Mouse (Mus musculus): Measurements from ENCODE around the gene Smarca5. TPM values are rescaled to one million over a fixed set of nuclear protein-coding genes. Genes with fewer than 3 reads are reported as not detected.

Smarca5 gene
- total and polyA plus RNA-seq, 2 experiments from 2014 or later = 28.9 to 30.5 TPM

- H3K27me3 ChIP-seq (ENCODE audit: insufficient read depth, low read length) = no peaks in the 10 kb centered on the region
- 0 out of 2 replicates have a peak, but pooled peaks cover 3% of the 10 kb centered on the region for H3K36me3 ChIP-seq (ENCODE audit: insufficient read depth, low read length)
- H3K9me3 ChIP-seq (ENCODE audit: low read length) = no peaks in the 10 kb centered on the region
- no peak overlapping the region for H3K27ac ChIP-seq (ENCODE audit: low read depth, low read length)
- peak; percentile 81 for TF ChIP-seq CTCF (IDR thresholded peaks at IDR 0.05)
- DNase-seq (ENCODE audit: low spot score) (peak; percentile 71), ATAC-seq (ENCODE audit: low FRiP score) (no peak)
- no peak overlapping the region for H3K4me2 ChIP-seq (ENCODE audit: low read depth, low read length, poor library complexity, severe bottlenecking)
- H3K4me1 ChIP-seq (ENCODE audit: insufficient read depth, low read length) = no peaks in the 10 kb centered on the region
- no peak overlapping the region for H3K4me3 ChIP-seq (ENCODE audit: low read depth, low read length)
- no peak overlapping the region for H3K9ac ChIP-seq (replicated peaks; ENCODE audit: low read length, poor library complexity, severe bottlenecking)
- WGBS = 88% methylated on average over 4 of the region's 4 CpGs
These were observed 33.6 kb upstream of the Smarca5 start for GRCm38 (mm10) chr8:80772732-80773460.

GRCm38 (mm10) chr8:80768451-80768850, 29.2 kb upstream of the Smarca5 start:
- ATAC-seq (ENCODE audit: low FRiP score) (no peak), DNase-seq (ENCODE audit: low spot score) (no peak)
- Histone ChIP-seq H3K9me3 (ENCODE audit: low read length) (no peaks in the 10 kb centered on the region), H3K27me3 (ENCODE audit: insufficient read depth, low read length) (no peaks in the 10 kb centered on the region), H3K4me3 (ENCODE audit: low read depth, low read length) (no peak overlapping the region), H3K4me1 (ENCODE audit: insufficient read depth, low read length) (no peaks in the 10 kb centered on the region), H3K9ac (replicated peaks; ENCODE audit: low read length, poor library complexity, severe bottlenecking) (no peak overlapping the region), H3K27ac (ENCODE audit: low read depth, low read length) (no peak overlapping the region), H3K4me2 (ENCODE audit: low read depth, low read length, poor library complexity, severe bottlenecking) (no peak overlapping the region), H3K36me3 (ENCODE audit: insufficient read depth, low read length) (peaks cover 8% of the 10 kb centered on the region; the same call in 1 of the 2 replicates)
- no peak for TF ChIP-seq CTCF (IDR thresholded peaks at IDR 0.05)
- WGBS = 95% methylated on average over 6 of the region's 6 CpGs

GRCm38 (mm10) chr8:80753017-80753715, 13.9 kb upstream of the Smarca5 start:
- Histone ChIP-seq H3K9me3 (ENCODE audit: low read length) (no peaks in the 10 kb centered on the region), H3K27me3 (ENCODE audit: insufficient read depth, low read length) (no peaks in the 10 kb centered on the region), H3K9ac (replicated peaks; ENCODE audit: low read length, poor library complexity, severe bottlenecking) (no peak overlapping the region), H3K27ac (ENCODE audit: low read depth, low read length) (no peak overlapping the region), H3K36me3 (ENCODE audit: insufficient read depth, low read length) (no peaks in the 10 kb centered on the region), H3K4me3 (ENCODE audit: low read depth, low read length) (no peak overlapping the region), H3K4me2 (ENCODE audit: low read depth, low read length, poor library complexity, severe bottlenecking) (no peak overlapping the region), H3K4me1 (ENCODE audit: insufficient read depth, low read length) (no peaks in the 10 kb centered on the region)
- peak; percentile 82 for ATAC-seq (ENCODE audit: low FRiP score)
- DNase-seq (ENCODE audit: low spot score) = peak; percentile 93
- peak; percentile 95 for TF ChIP-seq CTCF (IDR thresholded peaks at IDR 0.05)
- 29% methylated on average over 9 of the region's 9 CpGs for WGBS

GRCm38 (mm10) chr8:80752429-80752828, 13.1 kb upstream of the Smarca5 start:
- DNase-seq (ENCODE audit: low spot score) (no peak), ATAC-seq (ENCODE audit: low FRiP score) (no peak)
- no peak for TF ChIP-seq CTCF (IDR thresholded peaks at IDR 0.05)
- Histone ChIP-seq H3K4me2 (ENCODE audit: low read depth, low read length, poor library complexity, severe bottlenecking) (no peak overlapping the region), H3K9me3 (ENCODE audit: low read length) (no peaks in the 10 kb centered on the region), H3K27ac (ENCODE audit: low read depth, low read length) (no peak overlapping the region), H3K36me3 (ENCODE audit: insufficient read depth, low read length) (no peaks in the 10 kb centered on the region), H3K4me3 (ENCODE audit: low read depth, low read length) (no peak overlapping the region), H3K27me3 (ENCODE audit: insufficient read depth, low read length) (no peaks in the 10 kb centered on the region), H3K4me1 (ENCODE audit: insufficient read depth, low read length) (no peaks in the 10 kb centered on the region), H3K9ac (replicated peaks; ENCODE audit: low read length, poor library complexity, severe bottlenecking) (no peak overlapping the region)
- WGBS = 61% methylated on average over 7 of the region's 7 CpGs

GRCm38 (mm10) chr8:80749091-80749490, 9.8 kb upstream of the Smarca5 start:
- Histone ChIP-seq H3K4me1 (ENCODE audit: insufficient read depth, low read length) (no peaks in the 10 kb centered on the region), H3K9me3 (ENCODE audit: low read length) (no peaks in the 10 kb centered on the region), H3K27ac (ENCODE audit: low read depth, low read length) (no peak overlapping the region), H3K4me2 (ENCODE audit: low read depth, low read length, poor library complexity, severe bottlenecking) (no peak overlapping the region), H3K4me3 (ENCODE audit: low read depth, low read length) (no peak overlapping the region), H3K36me3 (ENCODE audit: insufficient read depth, low read length) (no peaks in the 10 kb centered on the region), H3K27me3 (ENCODE audit: insufficient read depth, low read length) (no peaks in the 10 kb centered on the region; the same call in 1 of the 2 replicates), H3K9ac (replicated peaks; ENCODE audit: low read length, poor library complexity, severe bottlenecking) (no peak overlapping the region)
- TF ChIP-seq CTCF (IDR thresholded peaks at IDR 0.05) = no peak
- DNase-seq (ENCODE audit: low spot score) (no peak), ATAC-seq (ENCODE audit: low FRiP score) (no peak)
- 87% methylated on average over 4 of the region's 4 CpGs for WGBS

- peak overlapping the region; percentile 57; the same call in 1 of the 2 replicates for H3K9ac ChIP-seq (replicated peaks; ENCODE audit: low read length, poor library complexity, severe bottlenecking)
- 0 out of 2 replicates have a peak, but pooled peaks cover 3% of the 10 kb centered on the region for H3K36me3 ChIP-seq (ENCODE audit: insufficient read depth, low read length)
- no peaks in the 10 kb centered on the region for H3K4me1 ChIP-seq (ENCODE audit: insufficient read depth, low read length)
- WGBS = 11% methylated on average over 14 of the region's 14 CpGs
- peak overlapping the region; percentile 42 for H3K4me2 ChIP-seq (ENCODE audit: low read depth, low read length, poor library complexity, severe bottlenecking)
- no peaks in the 10 kb centered on the region for H3K9me3 ChIP-seq (ENCODE audit: low read length)
- H3K4me3 ChIP-seq (ENCODE audit: low read depth, low read length) = peak overlapping the region; percentile 75
- no peak for DNase-seq (ENCODE audit: low spot score)
- H3K27ac ChIP-seq (ENCODE audit: low read depth, low read length) = peak overlapping the region; percentile 78
- no peaks in the 10 kb centered on the region for H3K27me3 ChIP-seq (ENCODE audit: insufficient read depth, low read length)
- peak; percentile 35; the same call in 1 of the 2 replicates for ATAC-seq (ENCODE audit: low FRiP score)
- no peak for TF ChIP-seq CTCF (IDR thresholded peaks at IDR 0.05)
These were observed 635 bp upstream of the Smarca5 start for GRCm38 (mm10) chr8:80739932-80740331.

Data from midbrain, postnatal 0 days (tissue).